Mouse (Mus musculus): ENCODE measurements around the gene Gm525.

DNA sequence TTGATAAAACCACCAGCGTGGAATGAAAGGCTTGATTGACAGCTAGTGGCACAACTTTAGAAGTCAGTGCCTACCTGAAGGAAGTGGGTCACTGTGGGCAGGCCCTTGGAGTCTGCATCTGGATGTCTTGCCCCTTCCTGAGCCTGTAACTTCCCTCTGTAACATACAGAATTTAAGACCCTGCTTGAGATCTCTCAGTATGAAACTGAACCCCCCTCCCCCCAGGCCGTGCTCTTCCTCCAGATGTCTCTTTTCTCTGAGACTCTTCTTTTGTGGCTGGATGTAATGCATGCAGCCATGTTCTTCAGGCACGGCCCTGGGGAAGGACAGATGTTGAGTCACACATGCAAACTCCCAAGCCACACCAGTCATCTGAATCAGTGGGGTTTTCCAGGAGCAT is 21.7 kb downstream of the Gm525 start:
- TF ChIP-seq CTCF (IDR thresholded peaks at IDR 0.05; ENCODE audit: low read depth) (no peak), EP300 (IDR thresholded peaks at IDR 0.05; ENCODE audit: low read depth) (no peak)
